Mouse (Mus musculus): ENCODE measurements around the gene Fam71b.

- no peak for TF ChIP-seq CTCF (IDR thresholded peaks at IDR 0.05; ENCODE audit: extremely low read depth, insufficient read depth, low read length)
- TF ChIP-seq POLR2A (IDR thresholded peaks at IDR 0.05; ENCODE audit: extremely low read depth, insufficient read depth, low read length): no peak
Observed at GRCm38 (mm10) chr11:46377316-46377715, 19.0 kb upstream of the Fam71b start.

All from cortical plate, adult 2 months (tissue).